15 mouse cellular contexts compared by ENCODE assay signal in genomic region chr7:110619086-110619611, GRCm38 (mm10). TPM values are rescaled to one million over a fixed set of nuclear protein-coding genes. Genes with fewer than 3 reads are reported as not detected.
A peak's percentile ranks its signal among the peaks of the same experiment; 100 is the strongest.
DNase-seq lines count a peak whose midpoint lies in the region; ATAC-seq and TF ChIP-seq lines count a peak whose summit lies in the region.
"Had no signal": no experiment of that assay in that cellular context is flagged by ENCODE, and none has a peak within 500 bp of the region (broad histone marks: within the 10 kb centered on the region; RNA-seq: fewer than 3 reads in every experiment).

No protein-coding gene starts in this region.

- TF ChIP-seq POLR2A in brain, embryonic 14.5 days (IDR thresholded peaks at IDR 0.05; ENCODE audit: borderline replicate concordance, extremely low read depth, insufficient read depth, insufficient read length, poor library complexity, severe bottlenecking): no peak

- no peak overlapping the region for H3K9ac ChIP-seq in liver, embryonic 13.5 days
- H3K9ac ChIP-seq in liver, postnatal 0 days (replicated peaks): no peak overlapping the region
- H3K9ac ChIP-seq in heart, postnatal 0 days (replicated peaks; ENCODE audit: low read depth, low read length): 0 out of 2 replicates have a peak overlapping the region, but pooled peaks have one; percentile 22
- H3K9ac ChIP-seq: hindbrain, embryonic 14.5 days; midbrain, embryonic 15.5 days; neural tube, embryonic 15.5 days had no signal

- H3K4me2 ChIP-seq in liver, embryonic 13.5 days: no peak overlapping the region
- H3K4me2 ChIP-seq in liver, postnatal 0 days (ENCODE audit: low read depth, low read length): no peak overlapping the region
- H3K4me2 ChIP-seq in heart, postnatal 0 days (ENCODE audit: low read depth, low read length): peak overlapping the region; percentile 43
- H3K4me2 ChIP-seq: hindbrain, embryonic 14.5 days; midbrain, embryonic 15.5 days; neural tube, embryonic 15.5 days had no signal

- no peak for ATAC-seq in liver, embryonic 13.5 days (ENCODE audit: low read depth)
- ATAC-seq in liver, postnatal 0 days: no peak
- peak; percentile 48 for ATAC-seq in heart, postnatal 0 days (ENCODE audit: insufficient read depth, low read depth)
- ATAC-seq: midbrain, embryonic 15.5 days had no signal

- no peak for TF ChIP-seq EP300 in liver, postnatal 0 days (IDR thresholded peaks at IDR 0.05; ENCODE audit: low read depth)
- TF ChIP-seq EP300 in heart, postnatal 0 days (IDR thresholded peaks at IDR 0.05; ENCODE audit: low read depth): peak; percentile 95

- 4% methylated on average over 9 of the region's 9 CpGs for WGBS in liver, embryonic 13.5 days (ENCODE audit: insufficient replicate concordance)
- 14% methylated on average over 9 of the region's 9 CpGs for WGBS in liver, postnatal 0 days (ENCODE audit: insufficient replicate concordance)
- 5% methylated on average over 9 of the region's 9 CpGs for WGBS in heart, postnatal 0 days

- DNase-seq in liver, embryonic 13.5 days: peak; percentile 17
- no peak for DNase-seq in liver, postnatal 0 days
- peak; percentile 46 for DNase-seq in brain, embryonic 14.5 days (ENCODE audit: low read depth)
- peak; percentile 90 for DNase-seq in heart, postnatal 0 days (ENCODE audit: low spot score)
- DNase-seq in natural killer cell, adult 2 months (ENCODE audit: low spot score in 2 of 2): peak; percentile 48 to 65
- no peak for DNase-seq in cerebellum, postnatal 10 days
- DNase-seq in layer of hippocampus, adult 11-12 months (ENCODE audit: low spot score): no peak
- DNase-seq in retina, embryonic 14.5 days (ENCODE audit: low spot score): no peak
- DNase-seq: kidney, postnatal 36 days; left cerebral cortex, postnatal 4 days; lung, adult 2 months; right cerebral cortex, postnatal 25 days had no signal

- H3K4me1 ChIP-seq in liver, embryonic 13.5 days (replicated peaks): peaks cover 26% of the 10 kb centered on the region
- peaks cover 8% of the 10 kb centered on the region for H3K4me1 ChIP-seq in liver, postnatal 0 days (ENCODE audit: insufficient read depth)
- H3K4me1 ChIP-seq in heart, postnatal 0 days (ENCODE audit: control insufficient read depth, insufficient read depth): peaks cover 21% of the 10 kb centered on the region

- no peak overlapping the region for H3K27ac ChIP-seq in liver, embryonic 13.5 days
- H3K27ac ChIP-seq in liver, postnatal 0 days (ENCODE audit: low read depth): no peak overlapping the region
- peak overlapping the region; percentile 90 for H3K27ac ChIP-seq in heart, postnatal 0 days (ENCODE audit: low read depth)
- H3K27ac ChIP-seq: hindbrain, embryonic 14.5 days; midbrain, embryonic 15.5 days; neural tube, embryonic 15.5 days had no signal

- no peaks in the 10 kb centered on the region for H3K36me3 ChIP-seq in liver, embryonic 13.5 days
- H3K36me3 ChIP-seq in liver, postnatal 0 days (replicated peaks; ENCODE audit: insufficient read depth, low read length): no peaks in the 10 kb centered on the region
- no peaks in the 10 kb centered on the region for H3K36me3 ChIP-seq in heart, postnatal 0 days (replicated peaks; ENCODE audit: control insufficient read depth, insufficient read depth, low read length)
- H3K36me3 ChIP-seq: midbrain, embryonic 15.5 days; neural tube, embryonic 15.5 days had no signal

- no peaks in the 10 kb centered on the region for H3K9me3 ChIP-seq in liver, embryonic 13.5 days (replicated peaks)
- no peaks in the 10 kb centered on the region for H3K9me3 ChIP-seq in liver, postnatal 0 days (ENCODE audit: low read length)
- no peaks in the 10 kb centered on the region for H3K9me3 ChIP-seq in heart, postnatal 0 days (replicated peaks; ENCODE audit: control insufficient read depth, low read length)
- H3K9me3 ChIP-seq: midbrain, embryonic 15.5 days; neural tube, embryonic 15.5 days had no signal

- TF ChIP-seq CTCF in liver, postnatal 0 days (IDR thresholded peaks at IDR 0.05; ENCODE audit: low read depth): no peak
- TF ChIP-seq CTCF in brain, embryonic 14.5 days (IDR thresholded peaks at IDR 0.05; ENCODE audit: borderline replicate concordance, extremely low read depth, insufficient read depth, insufficient read length): no peak
- no peak for TF ChIP-seq CTCF in heart, postnatal 0 days (IDR thresholded peaks at IDR 0.05; ENCODE audit: low read depth)

- peaks cover 88% of the 10 kb centered on the region for H3K27me3 ChIP-seq in liver, embryonic 13.5 days
- peaks cover 8% of the 10 kb centered on the region for H3K27me3 ChIP-seq in liver, postnatal 0 days (ENCODE audit: insufficient read depth, low read length)
- no peaks in the 10 kb centered on the region for H3K27me3 ChIP-seq in heart, postnatal 0 days (ENCODE audit: control insufficient read depth, insufficient read depth, low read length)

- no peak overlapping the region for H3K4me3 ChIP-seq in liver, embryonic 13.5 days (replicated peaks)
- no peak overlapping the region for H3K4me3 ChIP-seq in liver, postnatal 0 days (ENCODE audit: low read depth, low read length)
- H3K4me3 ChIP-seq in heart, postnatal 0 days (ENCODE audit: low read depth, low read length): no peak overlapping the region
- H3K4me3 ChIP-seq: midbrain, embryonic 15.5 days; neural tube, embryonic 15.5 days had no signal

RNA-seq across cellular contexts. Expression of gene Sbf2, which starts 4.4 kb away (rescaled TPM):
- 5.3 and 5.4 TPM in 2 replicates for polyA plus RNA-seq in liver, embryonic 13.5 days (2015; fragmentation: Nextera tagmentation; extraction: Ambion mirVana)
- 5.6 and 5.9 TPM in 2 replicates for polyA plus RNA-seq in liver, postnatal 0 days (2015; fragmentation: Nextera tagmentation; extraction: Ambion mirVana)
- 67.9 and 79.0 TPM in 2 replicates for polyA plus RNA-seq in brain, embryonic 14.5 days (2012; rRNA removed)
- 56.9 and 64.6 TPM in 2 replicates for total RNA-seq in heart, postnatal 0 days (2014; rRNA removed; ENCODE audit: low replicate concordance)
- 19.2 and 21.3 TPM in 2 replicates for polyA plus RNA-seq in heart, postnatal 0 days (2015; fragmentation: Nextera tagmentation; extraction: Ambion mirVana)

RNA-seq across cellular contexts. Expression of gene Adm, which starts 8.3 kb away (rescaled TPM):
- polyA plus RNA-seq in liver, embryonic 13.5 days (2015; fragmentation: Nextera tagmentation; extraction: Ambion mirVana): 4.2 and 5.1 TPM in 2 replicates
- polyA plus RNA-seq in liver, postnatal 0 days (2015; fragmentation: Nextera tagmentation; extraction: Ambion mirVana): 3.4 and 3.7 TPM in 2 replicates
- 1.2 and 1.4 TPM in 2 replicates for polyA plus RNA-seq in brain, embryonic 14.5 days (2012; rRNA removed)
- 9.4 and 18.0 TPM in 2 replicates for total RNA-seq in heart, postnatal 0 days (2014; rRNA removed; ENCODE audit: low replicate concordance)
- polyA plus RNA-seq in heart, postnatal 0 days (2015; fragmentation: Nextera tagmentation; extraction: Ambion mirVana): 34.5 and 39.7 TPM in 2 replicates

Comparison
In these comparisons a context has a peak if more than half of its experiments do, and no peak if none do; other contexts are left out.
1. DNase-seq: peak in liver, embryonic 13.5 days (single experiment), brain, embryonic 14.5 days (single experiment), heart, postnatal 0 days (single experiment) and natural killer cell, adult 2 months (2 of 2); none in liver, postnatal 0 days (single experiment), cerebellum, postnatal 10 days (0 of 2), layer of hippocampus, adult 11-12 months (single experiment) and retina, embryonic 14.5 days (single experiment).